Mouse (Mus musculus) gastrocnemius, postnatal 36 days (tissue): ENCODE measurements around the gene Rgs6. TPM values are rescaled to one million over a fixed set of nuclear protein-coding genes. Genes with fewer than 3 reads are reported as not detected.

Source experiments
- DNase-seq, 2 experiments: peaks; one replicate each; pipeline ENCODE4 v3.0.0; 2022
- intact Hi-C: fragments of 180-260 bp; cut with DNase I; formaldehyde crosslinking; loops from one replicate; pipeline ENCODE4 v1.15.1; 2025
- total RNA-seq, 2 experiments: library from RNA; stranded (reverse); gene quantifications; 2 replicates each; pipeline ENCODE4 v1.2.3; 2021

The Rgs6 gene
- total RNA-seq, 2 experiments from 2014 or later, result 0.44 to 0.48 TPM

- no peak for DNase-seq
- intact Hi-C loops, result loop anchor here (10.0 kb wide), 1 partner anchor 294 kb away; no protein-coding TSS in a partner anchor
Observed at GRCm38 (mm10) chr12:83211146-83211822, 623.2 kb downstream of the Rgs6 start.
